Mouse (Mus musculus): Measurements from ENCODE around the gene Bcl2l11.

DNA sequence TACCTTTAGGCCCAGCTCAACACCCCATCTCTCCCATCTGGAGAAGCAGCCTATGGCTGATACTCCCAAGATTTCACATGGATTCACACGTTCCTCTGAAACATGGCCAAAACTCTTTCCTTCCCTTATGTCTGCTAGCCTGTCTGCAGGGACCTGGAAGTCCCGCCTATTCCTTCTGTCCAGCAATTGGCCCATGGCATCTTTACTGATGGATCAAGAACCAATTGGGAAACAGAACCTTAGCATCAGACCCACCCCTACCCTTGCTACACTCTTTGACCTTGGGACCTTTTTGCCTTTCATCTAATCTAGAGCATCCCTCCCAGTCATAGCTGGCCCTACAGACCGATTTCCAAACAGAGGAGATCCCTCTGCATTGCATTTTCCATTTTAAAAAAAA, 11.2 kb upstream of the Bcl2l11 start:
- no peak for TF ChIP-seq CTCF (IDR thresholded peaks at IDR 0.05; ENCODE audit: borderline replicate concordance, control insufficient read depth, extremely low read depth, insufficient read depth, low read length, poor library complexity)
- TF ChIP-seq POLR2A (IDR thresholded peaks at IDR 0.05; ENCODE audit: control insufficient read depth, extremely low read depth, insufficient read depth, low read length, poor library complexity): no peak

Measured in thymus, adult 2 months (tissue).